Mouse (Mus musculus) liver, embryonic 14.5 days (tissue): ENCODE data around the gene Card11.

ENCODE experiments used
- CTCF ChIP-seq: IDR thresholded peaks from 2 replicates; pipeline ENCODE4 v1.5.1; 2016; ENCODE audit warnings: antibody characterized with exemption, low read depth, control low read depth
- EP300 ChIP-seq: IDR thresholded peaks from 2 replicates; pipeline ENCODE4 v1.6.1; 2016; ENCODE audit warnings: antibody characterized with exemption, low read depth

- TF ChIP-seq CTCF: peak; percentile 76
- no peak for TF ChIP-seq EP300
Measured at GRCm38 (mm10) chr5:140869034-140869433, 131.3 kb downstream of the Card11 start.
